Mouse (Mus musculus): ENCODE data around the gene Tmem79. TPM values are rescaled to one million over a fixed set of nuclear protein-coding genes. Genes with fewer than 3 reads are reported as not detected.

Tmem79 gene
- polyA plus RNA-seq, 1 experiment from 2014 or later = 1.6 TPM

- no peak overlapping the region for H3K9ac ChIP-seq
- H3K27me3 ChIP-seq (replicated peaks) = no peaks in the 10 kb centered on the region
- H3K4me2 ChIP-seq = no peak overlapping the region
- no peak overlapping the region for H3K4me3 ChIP-seq
- H3K27ac ChIP-seq (replicated peaks) = no peak overlapping the region
- no peaks in the 10 kb centered on the region for H3K36me3 ChIP-seq
- no peaks in the 10 kb centered on the region for H3K9me3 ChIP-seq
- H3K4me1 ChIP-seq = no peaks in the 10 kb centered on the region
- no peak for ATAC-seq (ENCODE audit: extremely low read depth, insufficient number of reproducible peaks, low FRiP score, low TSS enrichment)
- 81% methylated on average over 2 of the region's 2 CpGs for WGBS
Observed at GRCm38 (mm10) chr3:88280035-88280434, 55.9 kb downstream of the Tmem79 start.

Other genes starting within 250 kb of the Tmem79 start
- 35.5 and 37.1 TPM in 2 replicates for gene Mef2d, start 193.8 kb downstream of the Tmem79 start, polyA plus RNA-seq (2015; fragmentation: Nextera tagmentation; extraction: Ambion mirVana)
- gene Rhbg, start 81.4 kb downstream of the Tmem79 start, polyA plus RNA-seq (2015; fragmentation: Nextera tagmentation; extraction: Ambion mirVana) = 0.13 and 0.76 TPM in 2 replicates
- gene Gm38392, start 48.9 kb downstream of the Tmem79 start, polyA plus RNA-seq (2015; fragmentation: Nextera tagmentation; extraction: Ambion mirVana) = 0.79 TPM in 1 of 2 replicates, not detected in the other
- gene Tsacc, start 39.1 kb downstream of the Tmem79 start, polyA plus RNA-seq (2015; fragmentation: Nextera tagmentation; extraction: Ambion mirVana) = 13.7 and 14.9 TPM in 2 replicates
- gene Cct3, start 39.0 kb downstream of the Tmem79 start, polyA plus RNA-seq (2015; fragmentation: Nextera tagmentation; extraction: Ambion mirVana) = 400 and 448 TPM in 2 replicates
- 160 and 173 TPM in 2 replicates for gene Glmp, start 11.1 kb downstream of the Tmem79 start, polyA plus RNA-seq (2015; fragmentation: Nextera tagmentation; extraction: Ambion mirVana)
- 43.9 and 44.2 TPM in 2 replicates for gene Smg5, start 112 bp upstream of the Tmem79 start, polyA plus RNA-seq (2015; fragmentation: Nextera tagmentation; extraction: Ambion mirVana)
- gene Paqr6, start 28.4 kb upstream of the Tmem79 start, polyA plus RNA-seq (2015; fragmentation: Nextera tagmentation; extraction: Ambion mirVana) = 2.6 and 3.8 TPM in 2 replicates
- not detected in 2 replicates for gene Bglap3, start 36.6 kb upstream of the Tmem79 start, polyA plus RNA-seq (2015; fragmentation: Nextera tagmentation; extraction: Ambion mirVana)
- gene Bglap2, start 42.6 kb upstream of the Tmem79 start, polyA plus RNA-seq (2015; fragmentation: Nextera tagmentation; extraction: Ambion mirVana) = not detected in 2 replicates
- not detected in 2 replicates for gene Bglap, start 48.3 kb upstream of the Tmem79 start, polyA plus RNA-seq (2015; fragmentation: Nextera tagmentation; extraction: Ambion mirVana)
- gene Pmf1, start 74.2 kb upstream of the Tmem79 start, polyA plus RNA-seq (2015; fragmentation: Nextera tagmentation; extraction: Ambion mirVana) = 110 and 112 TPM in 2 replicates
- gene Slc25a44, start 89.0 kb upstream of the Tmem79 start, polyA plus RNA-seq (2015; fragmentation: Nextera tagmentation; extraction: Ambion mirVana) = 12.0 and 12.5 TPM in 2 replicates
- 1.3 and 1.7 TPM in 2 replicates for gene Sema4a, start 125.0 kb upstream of the Tmem79 start, polyA plus RNA-seq (2015; fragmentation: Nextera tagmentation; extraction: Ambion mirVana)
- 86.7 and 97.1 TPM in 2 replicates for gene Lmna, start 173.8 kb upstream of the Tmem79 start, polyA plus RNA-seq (2015; fragmentation: Nextera tagmentation; extraction: Ambion mirVana)
- 9.9 and 10.1 TPM in 2 replicates for gene Mex3a, start 196.2 kb upstream of the Tmem79 start, polyA plus RNA-seq (2015; fragmentation: Nextera tagmentation; extraction: Ambion mirVana)
- 1.1 and 1.5 TPM in 2 replicates for gene Rab25, start 212.2 kb upstream of the Tmem79 start, polyA plus RNA-seq (2015; fragmentation: Nextera tagmentation; extraction: Ambion mirVana)
- 131 and 150 TPM in 2 replicates for gene Lamtor2, start 216.9 kb upstream of the Tmem79 start, polyA plus RNA-seq (2015; fragmentation: Nextera tagmentation; extraction: Ambion mirVana)
- gene Ubqln4, start 217.6 kb upstream of the Tmem79 start, polyA plus RNA-seq (2015; fragmentation: Nextera tagmentation; extraction: Ambion mirVana) = 33.1 and 34.1 TPM in 2 replicates
- gene Ssr2, start 239.7 kb upstream of the Tmem79 start, polyA plus RNA-seq (2015; fragmentation: Nextera tagmentation; extraction: Ambion mirVana) = 173 and 202 TPM in 2 replicates